Mouse (Mus musculus) cerebellum, adult 11 months (tissue): ENCODE data around the gene Sclt1.

ENCODE experiments used
- DNase-seq: peaks from one replicate; pipeline ENCODE4 v3.0.0; 2022

Sclt1 gene

DNA sequence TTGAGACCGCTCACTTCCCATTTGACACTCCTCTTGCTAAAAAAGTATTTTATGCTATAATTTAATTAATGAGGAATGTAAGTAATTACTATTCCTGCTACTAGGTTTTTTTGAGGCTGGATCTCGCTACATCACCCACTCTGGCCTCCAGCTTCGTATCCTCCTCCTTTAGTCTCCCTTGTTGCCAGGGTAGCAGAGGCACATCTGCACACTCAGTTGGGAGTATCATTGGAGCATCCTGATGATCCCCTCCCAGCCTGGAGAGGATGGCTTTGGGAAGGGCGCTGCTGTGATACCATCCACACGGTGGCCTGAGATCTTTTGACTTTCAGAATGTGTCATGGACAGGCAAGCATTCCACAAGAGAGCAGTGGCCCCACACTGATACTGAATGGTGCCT, 156.8 kb downstream of the Sclt1 start:
- no peak for DNase-seq

DNA sequence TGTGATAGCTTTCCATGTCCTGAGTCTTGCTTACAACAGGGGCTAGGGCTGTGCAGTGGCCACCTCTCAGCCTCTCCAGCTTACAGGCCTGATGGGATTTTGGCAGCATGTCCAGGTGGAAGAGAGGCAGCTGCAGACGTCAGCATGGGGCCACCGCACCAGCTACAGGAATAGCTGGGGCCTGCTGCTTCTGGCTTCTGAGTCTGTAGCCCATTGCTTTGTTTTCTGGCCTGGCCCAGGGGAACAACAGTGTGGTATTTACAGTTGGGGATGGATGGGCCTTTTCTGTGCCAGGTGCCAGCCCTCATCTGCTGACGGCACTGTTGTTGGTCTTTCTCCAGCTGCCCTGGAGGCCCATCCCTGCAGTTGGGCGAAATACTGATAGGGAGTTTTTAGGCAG, 158.7 kb downstream of the Sclt1 start:
- DNase-seq = peak; percentile 37

DNA sequence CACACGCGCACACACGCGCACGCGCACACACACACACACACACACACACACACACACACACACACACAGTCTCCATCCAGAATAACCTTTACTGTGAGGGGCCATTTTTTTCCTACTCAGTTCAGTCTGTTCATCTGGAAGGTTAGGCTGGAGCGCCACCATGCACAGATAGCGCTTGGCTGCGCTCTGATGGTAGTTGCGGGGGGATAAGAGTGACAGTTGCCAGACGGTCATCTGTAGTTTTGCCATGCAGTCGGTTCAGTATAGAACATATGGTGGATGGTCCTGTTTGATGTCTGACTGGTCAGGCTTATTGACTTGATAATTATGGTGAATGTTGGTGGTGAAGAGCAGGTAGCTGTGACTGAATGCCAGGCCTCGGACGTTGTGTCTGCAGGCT, 159.2 kb downstream of the Sclt1 start:
- no peak for DNase-seq

DNA sequence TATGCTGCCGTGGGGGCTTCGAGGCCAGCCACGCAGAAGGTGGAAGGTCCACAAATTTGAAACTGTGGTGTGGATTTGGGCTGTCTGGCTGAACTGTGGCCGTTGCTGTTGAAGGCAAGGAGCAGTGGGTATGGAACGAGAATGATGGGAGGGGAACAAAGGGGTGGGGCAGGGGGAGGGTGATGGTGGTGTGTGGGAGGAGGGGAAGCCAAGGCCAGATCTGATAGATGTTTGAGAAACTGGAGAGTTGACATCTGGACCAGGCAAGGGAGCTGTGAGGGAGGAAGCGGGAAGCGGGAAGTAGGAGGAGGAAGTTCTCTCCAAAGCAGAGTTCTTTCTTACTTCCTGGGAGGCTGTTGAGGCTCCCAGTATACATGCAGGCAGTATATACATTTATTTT, 160.1 kb downstream of the Sclt1 start:
- DNase-seq = no peak

DNA sequence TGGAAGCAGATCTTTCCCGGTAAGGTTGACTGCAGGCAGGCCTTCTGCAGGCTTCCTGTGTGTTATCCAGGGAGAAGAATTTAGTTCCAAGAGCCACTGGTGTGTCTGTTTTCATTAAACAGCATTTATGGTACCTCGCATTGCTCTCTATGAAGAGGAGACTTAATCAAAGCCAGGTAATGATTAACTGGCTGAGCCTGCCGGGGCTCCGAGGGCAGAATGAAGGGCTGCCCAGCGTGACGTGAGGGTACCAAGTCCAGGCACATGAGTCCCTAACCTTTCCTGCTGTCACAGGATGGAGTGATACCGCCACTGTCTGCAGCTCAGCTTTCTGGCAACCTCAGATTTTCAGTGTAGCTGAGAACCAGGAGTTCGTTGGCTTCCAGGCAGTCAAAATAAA, 160.9 kb downstream of the Sclt1 start:
- DNase-seq = no peak

DNA sequence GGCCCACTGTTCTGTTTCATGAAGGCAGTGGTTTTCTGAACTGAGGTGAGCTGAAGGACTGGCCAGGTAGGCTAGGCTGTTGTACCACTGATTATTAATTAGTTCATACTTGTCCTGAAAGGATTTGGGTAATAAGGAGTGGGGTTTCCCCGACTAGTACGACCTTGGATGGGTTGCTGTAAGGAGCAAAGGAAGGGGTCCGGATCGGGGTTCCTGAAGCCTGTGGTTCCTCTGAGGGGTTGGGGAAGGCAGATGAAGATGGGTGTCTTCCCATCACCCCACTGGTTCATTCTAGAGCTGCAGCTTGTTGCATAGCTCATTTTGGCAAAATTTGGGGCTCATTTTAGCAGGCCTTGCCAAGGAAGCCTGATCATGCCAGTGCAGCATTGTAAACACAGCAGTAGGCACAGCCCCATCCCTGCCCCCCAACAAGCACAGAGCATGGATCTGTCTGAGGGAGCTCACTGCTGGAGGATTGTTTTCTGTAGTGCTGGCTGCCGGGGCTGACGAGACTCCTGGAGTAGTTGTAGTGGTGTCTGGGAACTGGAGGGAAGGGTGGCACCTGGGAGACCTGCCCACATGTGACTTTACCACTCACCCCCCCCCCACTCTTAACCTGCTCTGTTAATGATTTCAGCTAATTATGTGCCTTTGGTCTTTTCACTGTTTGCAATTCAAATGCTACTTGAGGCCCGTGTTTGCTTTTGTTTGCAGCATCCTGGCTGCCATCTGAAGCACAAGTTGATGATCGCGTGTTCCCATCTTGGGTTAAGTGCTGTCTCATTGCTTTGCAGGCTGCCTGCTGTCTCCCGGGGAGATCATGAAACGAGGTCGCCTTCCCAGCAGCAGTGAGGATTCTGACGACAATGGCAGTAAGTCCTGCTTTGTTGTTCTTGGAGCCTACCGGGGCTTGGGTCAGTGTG, 161.7 kb downstream of the Sclt1 start:
- DNase-seq = no peak

DNA sequence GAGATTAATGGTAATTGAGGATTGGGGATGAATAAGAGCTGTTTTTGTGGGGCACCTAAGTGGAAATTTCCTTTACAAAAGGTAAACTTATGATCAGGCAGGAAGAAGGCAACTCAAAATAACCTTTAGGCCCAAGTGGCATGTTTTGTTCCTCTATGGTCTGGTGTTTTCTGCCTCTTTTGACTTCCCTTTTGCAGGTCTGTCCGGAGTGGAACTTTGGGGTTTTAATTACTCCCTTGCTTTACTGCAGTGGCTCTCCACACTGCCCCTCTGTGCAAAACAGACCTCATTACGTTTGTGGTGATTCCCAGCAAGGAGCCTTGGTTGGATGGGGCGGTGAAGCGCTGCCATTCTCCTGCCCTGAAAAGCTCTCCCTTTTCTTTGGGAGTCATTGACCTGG, 162.4 kb downstream of the Sclt1 start:
- DNase-seq = no peak

DNA sequence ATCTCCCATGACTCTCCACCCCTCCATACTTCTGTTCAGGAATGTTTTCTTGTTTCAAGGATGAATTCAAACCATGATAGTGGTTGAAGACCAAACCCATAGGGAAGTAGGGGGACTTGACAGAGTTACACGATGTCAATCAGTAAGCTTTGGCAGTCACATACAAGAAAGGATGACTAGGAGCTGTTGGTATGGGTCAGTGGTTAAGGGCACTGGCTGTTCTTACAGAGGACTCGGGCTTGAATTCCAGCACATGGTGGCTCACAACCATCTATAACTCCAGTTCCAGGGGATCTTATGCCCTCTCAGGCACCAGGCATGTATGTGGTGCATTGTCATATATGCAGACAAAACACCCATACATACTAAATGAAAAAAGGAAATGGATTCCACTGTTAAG, 165.1 kb downstream of the Sclt1 start:
- DNase-seq = no peak
